Mouse (Mus musculus) hindbrain, embryonic 12.5 days (tissue): Measurements from ENCODE around the gene Myo1e. TPM values are rescaled to one million over a fixed set of nuclear protein-coding genes. Genes with fewer than 3 reads are reported as not detected.

ENCODE experiments used
- ATAC-seq: fragments of 200-750 bp; cut with Nextera tagmentation; 2 replicates; pipeline ENCODE4 v1.8.0; 2017; ENCODE audit warnings: moderate TSS enrichment; ENCODE audit not compliant: low FRiP score
- H3K27ac ChIP-seq: fragments of 300-500 bp; sonication (generic); 2 replicates; pipeline ENCODE4 v1.5.1; 2016; ENCODE audit warnings: mild to moderate bottlenecking
- H3K27me3 ChIP-seq: fragments of 300-500 bp; sonication (generic); 2 replicates; pipeline ENCODE4 v1.6.1; 2016; ENCODE audit warnings: mild to moderate bottlenecking
- H3K36me3 ChIP-seq: fragments of 300-500 bp; sonication (generic); 2 replicates; pipeline ENCODE4 v1.6.1; 2016; ENCODE audit warnings: mild to moderate bottlenecking
- H3K4me1 ChIP-seq: fragments of 300-500 bp; sonication (generic); 2 replicates; pipeline ENCODE4 v1.6.1; 2016
- H3K4me2 ChIP-seq: fragments of 300-500 bp; sonication (generic); replicated peaks from 2 replicates; pipeline ENCODE4 v1.6.1; 2016; ENCODE audit warnings: mild to moderate bottlenecking
- H3K4me3 ChIP-seq: fragments of 300-500 bp; sonication (generic); 2 replicates; pipeline ENCODE4 v1.5.1; 2016; ENCODE audit warnings: mild to moderate bottlenecking
- H3K9ac ChIP-seq: fragments of 300-500 bp; sonication (generic); 2 replicates; pipeline ENCODE4 v1.6.1; 2016; ENCODE audit warnings: mild to moderate bottlenecking, moderate library complexity
- H3K9me3 ChIP-seq: fragments of 300-500 bp; sonication (generic); replicated peaks from 2 replicates; pipeline ENCODE4 v1.6.1; 2016; ENCODE audit warnings: mild to moderate bottlenecking
- WGBS: fragments of 180-500 bp; shearing (Covaris S2); methylation state at CpG from one replicate; pipeline ENCODE4 v1.1.7; 2016; 5-methylcytosine and 5-hydroxymethylcytosine counted together
- polyA plus RNA-seq: library from polyadenylated mRNA; unstranded; fragments of >200 nt; fragmentation: Nextera tagmentation; extraction: Ambion mirVana; gene quantifications from 2 replicates; pipeline ENCODE4 v1.2.1, GENCODE M21; 2016

The Myo1e gene
- 16.2 and 17.9 TPM in 2 replicates for polyA plus RNA-seq

GRCm38 (mm10) chr9:70207151-70207831 is at the start of gene Myo1e:
Gene Myo1e (plus strand): TSS chr9:70207350.
- WGBS, result under 1% methylated on average over 43 of the region's 43 CpGs
- no peaks in the 10 kb centered on the region for H3K36me3 ChIP-seq
- peak; percentile 95 for ATAC-seq

GRCm38 (mm10) chr9:70160071-70160470 is 47.1 kb upstream of the Myo1e start:
- ATAC-seq, result no peak

More at GRCm38 (mm10) chr9:70207151-70207831, at the start of gene Myo1e:
- Histone ChIP-seq H3K4me3 (peak within 1 kb of the TSS; percentile 58), H3K4me1 (peaks cover 20% of the 10 kb centered on the region), H3K27me3 (peaks cover 6% of the 10 kb centered on the region; the same call in 1 of the 2 replicates), H3K9me3 (no peaks in the 10 kb centered on the region), H3K4me2 (peak within 1 kb of the TSS; percentile 98), H3K27ac (peak within 1 kb of the TSS; percentile 68), H3K9ac (peak within 1 kb of the TSS; percentile 65)

DNA sequence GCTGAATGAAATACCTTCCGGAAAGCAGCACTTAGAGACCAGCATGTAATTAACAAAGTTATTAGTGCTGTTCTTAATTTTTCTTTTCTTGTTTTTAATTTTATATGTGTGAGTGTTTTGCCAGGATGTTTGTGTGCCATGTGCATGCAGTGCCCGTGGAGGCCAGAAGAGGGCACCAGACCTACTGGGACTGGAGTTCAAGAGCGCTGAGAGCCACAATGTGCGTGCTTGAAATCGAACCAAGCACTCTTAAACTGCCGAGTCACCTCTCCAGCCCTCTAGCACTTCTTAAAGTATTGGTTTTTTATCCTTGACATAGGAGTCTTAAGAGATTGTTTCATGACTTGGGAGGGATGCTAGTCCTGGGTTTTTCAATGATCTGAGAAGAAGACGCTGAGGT is 38.2 kb upstream of the Myo1e start:
- H3K36me3 ChIP-seq, result no peaks in the 10 kb centered on the region
- H3K4me3 ChIP-seq, result no peak overlapping the region
- ATAC-seq, result no peak
- H3K4me1 ChIP-seq, result peaks cover 2% of the 10 kb centered on the region; the same call in 1 of the 2 replicates
- H3K9me3 ChIP-seq, result no peaks in the 10 kb centered on the region
- no peak overlapping the region for H3K9ac ChIP-seq
- no peak overlapping the region for H3K4me2 ChIP-seq
- H3K27ac ChIP-seq, result no peak overlapping the region
- 89% methylated on average over 7 of the region's 7 CpGs for WGBS
- no peaks in the 10 kb centered on the region for H3K27me3 ChIP-seq

More at GRCm38 (mm10) chr9:70160071-70160470, 47.1 kb upstream of the Myo1e start:
- Histone ChIP-seq H3K27ac (no peak overlapping the region), H3K4me3 (no peak overlapping the region), H3K4me2 (no peak overlapping the region), H3K9me3 (no peaks in the 10 kb centered on the region), H3K4me1 (no peaks in the 10 kb centered on the region), H3K36me3 (no peaks in the 10 kb centered on the region), H3K27me3 (no peaks in the 10 kb centered on the region), H3K9ac (no peak overlapping the region)
- WGBS, result 76% methylated on average over 10 of the region's 10 CpGs

GRCm38 (mm10) chr9:70174291-70174848 is 32.8 kb upstream of the Myo1e start:
- no peaks in the 10 kb centered on the region for H3K27me3 ChIP-seq
- no peaks in the 10 kb centered on the region for H3K9me3 ChIP-seq
- 30% methylated on average over 4 of the region's 4 CpGs for WGBS
- peaks cover 17% of the 10 kb centered on the region for H3K4me1 ChIP-seq
- H3K36me3 ChIP-seq, result no peaks in the 10 kb centered on the region
- no peak overlapping the region for H3K9ac ChIP-seq
- no peak overlapping the region for H3K4me3 ChIP-seq
- peak; percentile 13; the same call in 1 of the 2 replicates for ATAC-seq
- peak overlapping the region; percentile 77 for H3K27ac ChIP-seq
- H3K4me2 ChIP-seq, result no peak overlapping the region

GRCm38 (mm10) chr9:70174896-70175295 is 32.3 kb upstream of the Myo1e start:
- peak; percentile 61 for ATAC-seq
- Histone ChIP-seq H3K4me3 (no peak overlapping the region), H3K36me3 (no peaks in the 10 kb centered on the region), H3K4me2 (no peak overlapping the region), H3K4me1 (peaks cover 17% of the 10 kb centered on the region), H3K9ac (no peak overlapping the region), H3K27me3 (no peaks in the 10 kb centered on the region), H3K27ac (peak overlapping the region; percentile 77), H3K9me3 (no peaks in the 10 kb centered on the region)
- 14% methylated on average over 6 of the region's 6 CpGs for WGBS

DNA sequence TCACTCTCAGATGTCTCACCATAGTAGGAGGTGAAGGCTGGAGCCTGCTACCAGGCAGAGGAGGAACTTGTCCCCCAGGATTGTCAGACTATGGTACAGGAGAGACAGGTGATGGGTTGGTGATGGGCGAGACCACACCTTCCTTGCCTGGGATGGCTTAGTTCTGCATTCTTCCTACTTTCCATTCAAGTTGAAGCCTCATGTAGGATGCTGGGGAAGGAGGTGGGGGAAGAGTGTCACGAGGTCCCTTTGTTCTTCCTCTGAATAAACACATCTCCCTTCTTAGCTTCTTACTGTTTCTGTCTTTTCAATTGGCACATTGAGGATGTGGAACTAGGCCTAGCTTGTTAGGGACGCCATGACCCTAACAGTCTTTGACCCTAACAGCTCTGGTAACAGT is 30.9 kb upstream of the Myo1e start:
- 84% methylated on average over 3 of the region's 3 CpGs for WGBS

DNA sequence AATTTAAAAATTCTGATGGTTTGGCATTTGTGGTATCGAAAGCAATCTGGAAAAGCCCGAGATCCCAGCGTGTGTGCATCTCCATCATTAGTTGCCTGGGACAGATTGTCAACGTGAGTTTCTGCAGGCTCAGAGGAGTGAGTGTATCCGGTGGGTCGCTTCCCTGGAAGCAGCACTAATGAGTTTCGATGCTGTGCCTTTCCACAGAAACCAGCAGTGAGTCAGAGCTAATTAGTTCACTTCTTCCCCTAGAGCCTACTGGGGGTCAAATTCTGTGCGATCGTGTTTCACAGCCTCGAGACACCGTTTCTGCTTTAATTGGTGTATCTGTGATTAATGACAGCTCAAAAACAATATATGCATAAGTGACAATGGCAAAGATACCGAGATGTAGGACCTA is 25.4 kb upstream of the Myo1e start:
- Histone ChIP-seq H3K9me3 (no peaks in the 10 kb centered on the region), H3K4me1 (peaks cover 7% of the 10 kb centered on the region), H3K4me3 (no peak overlapping the region), H3K4me2 (no peak overlapping the region), H3K9ac (no peak overlapping the region), H3K27me3 (no peaks in the 10 kb centered on the region), H3K27ac (peak overlapping the region; percentile 57; the same call in 1 of the 2 replicates), H3K36me3 (no peaks in the 10 kb centered on the region)
- WGBS, result 41% methylated on average over 12 of the region's 12 CpGs
- 0 out of 2 replicates have a peak, but pooled peaks have one; percentile 35 for ATAC-seq

More for the DNA sequence above, 30.9 kb upstream of the Myo1e start:
- no peaks in the 10 kb centered on the region for H3K9me3 ChIP-seq
- no peak overlapping the region for H3K4me2 ChIP-seq
- peaks cover 22% of the 10 kb centered on the region for H3K4me1 ChIP-seq
- no peak overlapping the region for H3K4me3 ChIP-seq
- no peaks in the 10 kb centered on the region for H3K27me3 ChIP-seq
- H3K9ac ChIP-seq, result no peak overlapping the region
- no peak for ATAC-seq
- H3K27ac ChIP-seq, result no peak overlapping the region
- no peaks in the 10 kb centered on the region for H3K36me3 ChIP-seq

DNA sequence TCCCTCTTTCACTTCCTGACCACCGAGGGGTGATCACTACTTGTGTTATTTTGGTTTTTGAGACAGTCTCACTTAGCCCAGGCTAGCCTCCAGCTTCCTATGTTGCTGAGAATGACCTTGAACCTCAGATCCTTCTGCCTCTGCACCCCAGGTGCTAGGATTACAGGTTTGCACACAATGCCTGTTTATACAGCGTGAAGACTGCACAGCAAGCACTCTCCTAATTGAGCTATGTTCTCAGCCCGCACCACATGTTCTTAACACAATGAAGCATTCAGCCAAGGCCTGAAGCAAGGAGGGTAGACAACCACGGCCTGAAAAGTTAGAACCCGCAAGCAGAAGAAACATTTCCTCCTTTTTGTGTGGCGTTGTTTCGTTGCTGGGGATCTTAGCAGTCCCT is 24.5 kb upstream of the Myo1e start:
- H3K4me1 ChIP-seq, result peaks cover 7% of the 10 kb centered on the region
- 42% methylated on average over 7 of the region's 7 CpGs for WGBS
- ATAC-seq, result no peak
- no peaks in the 10 kb centered on the region for H3K9me3 ChIP-seq
- peak overlapping the region; percentile 23; the same call in 1 of the 2 replicates for H3K27ac ChIP-seq
- no peak overlapping the region for H3K9ac ChIP-seq
- no peak overlapping the region for H3K4me3 ChIP-seq
- H3K4me2 ChIP-seq, result no peak overlapping the region
- no peaks in the 10 kb centered on the region for H3K27me3 ChIP-seq
- H3K36me3 ChIP-seq, result no peaks in the 10 kb centered on the region

DNA sequence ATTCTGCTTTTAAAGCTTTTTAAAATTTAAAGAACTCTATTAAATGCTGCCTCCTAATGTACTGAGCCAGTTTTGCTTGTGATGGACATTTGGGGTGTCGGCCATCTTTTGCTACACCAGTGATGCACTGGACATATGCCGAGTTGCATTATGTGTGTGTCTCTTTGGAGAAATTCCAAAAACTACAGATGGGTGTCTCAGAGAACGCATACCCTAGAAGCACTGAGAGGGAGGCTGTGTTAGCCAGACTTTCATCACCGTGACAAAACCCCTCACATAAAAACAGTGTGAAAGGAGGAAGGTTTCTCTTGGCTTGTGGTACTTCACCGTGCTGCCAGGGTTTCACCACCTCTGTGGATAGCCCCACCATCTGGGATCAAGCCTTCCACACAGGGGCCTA is 14.8 kb upstream of the Myo1e start:
- no peaks in the 10 kb centered on the region for H3K4me1 ChIP-seq
- H3K27ac ChIP-seq, result no peak overlapping the region
- no peaks in the 10 kb centered on the region for H3K9me3 ChIP-seq
- no peak for ATAC-seq
- no peak overlapping the region for H3K9ac ChIP-seq
- H3K27me3 ChIP-seq, result no peaks in the 10 kb centered on the region
- H3K36me3 ChIP-seq, result no peaks in the 10 kb centered on the region
- H3K4me3 ChIP-seq, result no peak overlapping the region
- no peak overlapping the region for H3K4me2 ChIP-seq
- WGBS, result 85% methylated on average over 5 of the region's 5 CpGs

GRCm38 (mm10) chr9:70194622-70195021 is 12.5 kb upstream of the Myo1e start:
- Histone ChIP-seq H3K9me3 (no peaks in the 10 kb centered on the region), H3K27me3 (no peaks in the 10 kb centered on the region), H3K36me3 (no peaks in the 10 kb centered on the region), H3K4me3 (no peak overlapping the region), H3K4me1 (no peaks in the 10 kb centered on the region), H3K9ac (no peak overlapping the region), H3K27ac (no peak overlapping the region), H3K4me2 (no peak overlapping the region)
- ATAC-seq, result no peak
- 83% methylated on average over 11 of the region's 11 CpGs for WGBS

DNA sequence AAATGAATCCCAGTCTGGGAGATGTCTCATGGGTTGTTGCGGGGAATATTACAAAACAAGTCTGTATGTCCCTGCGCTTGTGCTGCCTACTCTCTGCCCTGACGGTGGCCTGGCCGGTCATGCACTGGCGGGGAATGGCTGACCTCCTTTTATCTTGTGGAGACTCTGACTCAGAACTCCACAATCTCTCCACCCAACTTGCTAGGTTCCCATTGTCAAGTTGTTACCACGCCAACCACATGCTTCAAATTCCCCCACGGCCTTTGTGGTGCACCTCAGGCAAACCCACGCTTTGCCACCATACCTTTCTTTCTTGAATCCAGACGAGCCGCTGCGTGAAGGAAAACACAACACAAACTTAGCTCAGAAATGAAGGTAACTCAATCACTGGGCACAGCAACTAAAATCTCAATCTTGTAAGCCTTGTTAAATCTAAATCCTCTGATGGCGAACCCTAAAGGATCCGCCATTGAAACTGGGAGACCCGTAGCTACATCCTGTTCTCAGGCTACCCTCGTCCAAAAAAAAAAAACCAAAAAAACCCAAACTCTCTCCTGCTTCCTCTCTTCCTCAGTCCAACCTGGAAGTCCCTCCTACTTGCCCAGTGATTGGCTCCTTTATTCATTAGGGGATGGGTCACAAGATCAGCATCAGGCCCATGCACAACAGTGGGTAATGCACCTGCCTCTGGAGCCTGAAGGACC is 10.0 kb upstream of the Myo1e start:
- H3K36me3 ChIP-seq, result no peaks in the 10 kb centered on the region
- H3K4me3 ChIP-seq, result no peak overlapping the region
- no peak for ATAC-seq
- 72% methylated on average over 15 of the region's 15 CpGs for WGBS
- no peak overlapping the region for H3K4me2 ChIP-seq
- no peaks in the 10 kb centered on the region for H3K9me3 ChIP-seq
- H3K9ac ChIP-seq, result no peak overlapping the region
- H3K27me3 ChIP-seq, result no peaks in the 10 kb centered on the region
- no peaks in the 10 kb centered on the region for H3K4me1 ChIP-seq
- H3K27ac ChIP-seq, result no peak overlapping the region

GRCm38 (mm10) chr9:70197992-70198391 is 9.2 kb upstream of the Myo1e start:
- Histone ChIP-seq H3K9ac (no peak overlapping the region), H3K9me3 (no peaks in the 10 kb centered on the region), H3K4me1 (no peaks in the 10 kb centered on the region), H3K27me3 (no peaks in the 10 kb centered on the region), H3K27ac (no peak overlapping the region), H3K36me3 (no peaks in the 10 kb centered on the region), H3K4me3 (no peak overlapping the region), H3K4me2 (no peak overlapping the region)
- no peak for ATAC-seq
- WGBS, result 93% methylated on average over 8 of the region's 8 CpGs
